Mouse (Mus musculus) bone marrow, adult 2 months (tissue): ENCODE data around the gene Orai1.

Experiments used
- CTCF ChIP-seq: fragments of 200-500 bp; IDR thresholded peaks from 2 replicates; pipeline ENCODE4 v1.5.1; 2011; ENCODE audit warnings: low read length, control low read depth; ENCODE audit not compliant: control insufficient read depth, insufficient read depth
- POLR2A ChIP-seq: fragments of 200-500 bp; IDR thresholded peaks from 2 replicates; pipeline ENCODE4 v1.6.1; 2011; ENCODE audit warnings: low read depth, mild to moderate bottlenecking, control low read depth, low read length, borderline replicate concordance; ENCODE audit not compliant: control insufficient read depth

GRCm38 (mm10) chr5:123015915-123016314, 1.0 kb downstream of the Orai1 start:
- TF ChIP-seq CTCF (no peak), POLR2A (no peak)
